Mouse (Mus musculus): Measurements from ENCODE around the gene Asns.
"Not testable (repeated sequence)": the region's sequence is repeated elsewhere in the genome, so short reads cannot be mapped to it uniquely, and the experiment has no call there.

The Asns gene

DNA sequence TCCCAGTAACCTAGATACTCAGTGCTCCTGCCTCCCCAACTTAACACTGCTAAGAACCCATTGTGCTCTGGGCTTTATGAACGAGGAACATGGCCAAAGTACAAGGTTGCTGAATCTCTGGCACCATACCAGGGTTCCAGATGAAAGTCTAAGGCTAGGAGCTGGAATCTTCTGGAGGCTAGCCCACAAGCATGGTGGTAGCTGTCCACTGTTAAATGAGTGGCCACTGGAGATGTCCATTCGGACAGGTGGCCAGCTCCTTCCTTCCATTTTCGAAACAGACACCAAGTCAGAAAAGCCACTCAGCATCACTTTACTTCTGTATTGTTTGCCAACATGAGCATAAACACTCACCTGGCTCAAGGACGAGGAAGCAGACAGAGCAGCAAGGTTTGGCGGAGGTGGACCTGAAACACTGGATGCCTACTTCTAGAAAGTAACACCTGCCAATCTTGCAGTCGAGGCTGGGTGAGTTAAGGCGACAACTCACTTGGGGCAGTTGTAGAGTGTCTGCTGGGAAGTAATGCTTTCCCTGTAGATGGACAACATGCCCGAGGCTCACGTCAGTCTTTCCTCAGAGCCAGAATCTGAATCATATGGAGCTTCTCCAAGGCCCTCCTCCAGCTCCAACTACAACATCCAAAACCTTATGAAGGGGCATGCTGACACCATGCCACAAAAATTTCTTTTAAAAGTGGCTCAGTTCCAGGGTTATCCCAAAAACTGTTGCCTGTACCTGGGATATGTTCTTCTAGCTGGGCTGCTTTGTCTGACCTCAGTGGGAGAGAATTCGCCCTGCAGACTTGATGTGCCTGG lies 20.4 kb downstream of the Asns start:
- DNase-seq, result no peak

DNA sequence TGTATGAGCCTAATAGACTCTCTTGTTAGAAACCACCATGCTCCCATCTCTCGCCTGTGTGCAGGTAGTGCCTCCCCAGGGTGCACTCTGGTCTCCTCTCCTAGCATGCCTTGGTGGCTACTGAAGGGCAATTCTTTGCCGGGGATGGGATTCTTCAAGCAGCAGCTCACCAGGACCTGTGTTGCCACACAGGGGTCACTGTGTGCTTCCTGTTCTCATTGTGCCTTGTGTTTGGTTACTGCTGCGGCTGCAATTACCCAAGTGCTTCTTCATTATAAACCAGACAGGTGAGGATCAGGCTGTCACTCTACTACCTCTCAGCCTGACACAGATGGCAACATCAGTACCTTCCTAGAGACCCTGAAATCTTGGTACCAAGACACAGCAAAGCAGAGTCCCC lies 21.6 kb downstream of the Asns start:
- no peak for DNase-seq

- no peak for DNase-seq
Measured at GRCm38 (mm10) chr6:7670588-7670987, 22.5 kb downstream of the Asns start.

GRCm38 (mm10) chr6:7669721-7670120 lies 23.3 kb downstream of the Asns start:
- DNase-seq, result no peak

DNA sequence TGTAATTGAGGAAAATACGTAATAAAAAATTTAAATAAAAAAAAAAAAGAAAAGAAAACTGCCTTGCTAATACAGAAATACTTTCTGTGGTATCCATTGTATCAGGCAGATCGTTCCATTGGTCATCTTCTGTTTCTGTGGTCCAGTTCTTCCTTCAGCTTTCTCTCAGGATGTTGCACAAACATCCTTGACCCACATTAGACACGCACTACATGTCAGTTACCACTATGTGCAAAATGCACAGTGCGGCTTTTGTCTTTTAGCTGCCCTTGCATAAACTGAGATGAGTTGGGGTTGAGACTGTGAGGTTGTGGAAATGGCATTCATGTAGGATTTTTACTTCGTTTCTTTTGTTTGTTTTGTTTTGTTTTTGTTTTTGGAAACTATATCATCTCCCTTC lies 24.7 kb downstream of the Asns start:
- no peak for DNase-seq

GRCm38 (mm10) chr6:7665902-7666301 lies 27.2 kb downstream of the Asns start:
- DNase-seq, result not testable (repeated sequence)

DNA sequence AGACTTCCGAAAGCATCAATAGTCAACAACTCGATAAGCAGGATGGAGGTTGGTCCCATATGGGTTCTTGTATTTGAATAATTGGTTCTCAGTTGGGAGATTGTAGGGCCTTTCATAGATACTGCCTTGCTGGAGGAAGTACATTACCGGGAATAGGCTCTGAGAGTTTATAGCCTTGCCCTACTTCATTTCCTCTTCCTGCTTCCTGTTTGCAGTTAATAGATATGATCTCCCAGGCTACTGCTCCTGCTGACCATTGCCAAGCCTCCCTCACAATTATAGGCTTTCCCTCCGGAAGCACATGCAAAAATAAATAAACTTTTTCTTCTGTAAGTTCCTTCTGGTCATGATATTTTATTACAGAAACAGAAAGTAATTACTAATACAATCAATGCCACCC lies 31.6 kb downstream of the Asns start:
- no peak for DNase-seq

DNA sequence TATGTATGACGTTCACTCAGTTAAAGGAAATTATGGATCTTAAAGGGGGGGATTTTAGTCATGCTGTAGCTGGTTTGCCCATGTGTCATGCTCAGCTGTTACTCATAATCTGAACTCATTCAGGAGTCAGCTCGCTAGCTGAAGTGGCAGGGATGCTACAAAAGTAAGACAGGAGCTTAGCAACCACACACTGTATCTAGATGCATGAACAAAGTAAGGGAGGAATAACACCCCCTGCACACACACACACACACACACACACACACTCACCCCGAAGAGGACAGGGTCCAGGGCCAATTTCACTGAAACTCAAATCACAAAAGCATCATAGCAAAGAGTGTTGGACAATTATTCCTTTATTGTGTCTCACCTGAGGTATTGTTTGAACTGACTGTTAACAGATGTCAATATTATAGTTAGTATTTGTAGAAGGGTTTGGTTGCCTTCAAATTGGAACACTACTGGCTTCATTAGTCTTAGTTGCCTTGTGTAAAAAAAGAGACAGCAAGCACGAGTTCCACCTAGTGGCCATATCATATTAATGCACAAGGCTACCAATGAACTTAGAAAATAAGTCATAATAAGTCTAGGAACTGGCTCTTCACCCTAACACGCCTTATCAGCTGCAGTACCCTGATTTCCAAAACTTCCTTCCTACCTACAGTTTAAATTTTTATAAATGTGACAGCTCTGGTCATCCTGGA lies 32.5 kb downstream of the Asns start:
- DNase-seq, result no peak

- no peak for DNase-seq
Measured at GRCm38 (mm10) chr6:7656601-7657000, 36.5 kb downstream of the Asns start.

- no peak for DNase-seq
Measured at GRCm38 (mm10) chr6:7648458-7648857, 44.6 kb downstream of the Asns start.
